Mouse (Mus musculus): ENCODE results near the gene Cox8a. TPM values are rescaled to one million over a fixed set of nuclear protein-coding genes. Genes with fewer than 3 reads are reported as not detected.

Cox8a gene
- polyA plus RNA-seq, 1 experiment from 2014 or later: 2,471 TPM

- WGBS: 64% methylated on average over 11 of the region's 11 CpGs
- Histone ChIP-seq H3K9me3 (replicated peaks; ENCODE audit: low read length) (no peaks in the 10 kb centered on the region), H3K4me1 (replicated peaks; ENCODE audit: insufficient read depth, low read length) (peaks cover 38% of the 10 kb centered on the region), H3K9ac (ENCODE audit: low read depth, low read length) (no peak overlapping the region), H3K4me2 (ENCODE audit: low read length) (no peak overlapping the region), H3K4me3 (replicated peaks; ENCODE audit: low read depth, low read length) (no peak overlapping the region), H3K27ac (peak overlapping the region; percentile 78; the same call in 1 of the 2 replicates), H3K36me3 (ENCODE audit: insufficient read depth, low read length) (no peaks in the 10 kb centered on the region), H3K27me3 (ENCODE audit: insufficient read depth, low read length) (no peaks in the 10 kb centered on the region)
- DNase-seq (ENCODE audit: low spot score) (no peak), ATAC-seq (replicated peaks; ENCODE audit: low FRiP score, low read depth) (no peak)
- TF ChIP-seq CTCF (IDR thresholded peaks at IDR 0.05; ENCODE audit: low read depth): no peak
Measured at GRCm38 (mm10) chr19:7183419-7183818, 34.0 kb downstream of the Cox8a start.

DNA sequence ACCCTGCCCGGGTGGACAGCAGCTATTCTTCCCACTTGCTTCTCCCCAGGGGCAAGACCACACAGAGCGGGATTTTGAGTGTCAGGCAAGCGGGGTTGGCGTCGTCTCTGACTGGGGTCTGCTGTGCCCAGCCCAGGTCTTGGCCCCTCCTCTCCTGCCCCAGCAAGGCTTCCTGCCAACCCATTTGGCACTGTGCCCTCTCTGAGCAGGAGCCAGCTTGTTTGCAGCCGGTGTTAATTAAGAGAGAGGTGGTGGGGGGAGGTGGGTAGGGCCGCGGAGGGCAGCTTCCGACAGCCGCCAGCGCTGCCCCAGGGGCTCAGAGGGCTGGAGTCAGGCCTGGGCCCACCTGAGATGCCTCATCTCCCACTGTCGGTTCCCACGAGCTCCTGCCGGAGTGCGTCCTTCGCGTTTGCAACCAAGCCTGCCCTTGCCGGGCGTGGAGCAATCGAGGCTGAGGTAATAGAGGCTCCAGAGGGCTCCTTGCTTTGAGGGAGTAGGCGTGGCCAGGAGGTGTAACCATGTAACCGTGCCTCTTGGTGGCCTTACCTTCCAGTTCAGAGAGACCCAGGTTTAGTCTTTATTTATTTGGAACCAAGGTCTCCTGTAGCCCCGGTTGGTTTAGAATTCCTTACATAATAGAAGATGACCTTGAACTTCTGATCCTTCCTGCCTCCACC, 35.0 kb downstream of the Cox8a start:
- H3K4me2 ChIP-seq (ENCODE audit: low read length): peak overlapping the region; percentile 41
- ATAC-seq (replicated peaks; ENCODE audit: low FRiP score, low read depth) (peak; percentile 60), DNase-seq (ENCODE audit: low spot score) (peak; percentile 63)
- no peaks in the 10 kb centered on the region for H3K36me3 ChIP-seq (ENCODE audit: insufficient read depth, low read length)
- H3K4me1 ChIP-seq (replicated peaks; ENCODE audit: insufficient read depth, low read length): peaks cover 34% of the 10 kb centered on the region
- H3K27me3 ChIP-seq (ENCODE audit: insufficient read depth, low read length): no peaks in the 10 kb centered on the region
- TF ChIP-seq CTCF (IDR thresholded peaks at IDR 0.05; ENCODE audit: low read depth): no peak
- H3K9ac ChIP-seq (ENCODE audit: low read depth, low read length): 0 out of 2 replicates have a peak overlapping the region, but pooled peaks have one; percentile 23
- H3K27ac ChIP-seq: peak overlapping the region; percentile 78
- 9% methylated on average over 23 of the region's 23 CpGs for WGBS
- no peaks in the 10 kb centered on the region for H3K9me3 ChIP-seq (replicated peaks; ENCODE audit: low read length)
- no peak overlapping the region for H3K4me3 ChIP-seq (replicated peaks; ENCODE audit: low read depth, low read length)

- Histone ChIP-seq H3K9ac (ENCODE audit: low read depth, low read length) (0 out of 2 replicates have a peak overlapping the region, but pooled peaks have one; percentile 23), H3K4me3 (replicated peaks; ENCODE audit: low read depth, low read length) (no peak overlapping the region)
- ATAC-seq (replicated peaks; ENCODE audit: low FRiP score, low read depth): no peak
Measured at GRCm38 (mm10) chr19:7181496-7181895, 35.9 kb downstream of the Cox8a start.

DNA sequence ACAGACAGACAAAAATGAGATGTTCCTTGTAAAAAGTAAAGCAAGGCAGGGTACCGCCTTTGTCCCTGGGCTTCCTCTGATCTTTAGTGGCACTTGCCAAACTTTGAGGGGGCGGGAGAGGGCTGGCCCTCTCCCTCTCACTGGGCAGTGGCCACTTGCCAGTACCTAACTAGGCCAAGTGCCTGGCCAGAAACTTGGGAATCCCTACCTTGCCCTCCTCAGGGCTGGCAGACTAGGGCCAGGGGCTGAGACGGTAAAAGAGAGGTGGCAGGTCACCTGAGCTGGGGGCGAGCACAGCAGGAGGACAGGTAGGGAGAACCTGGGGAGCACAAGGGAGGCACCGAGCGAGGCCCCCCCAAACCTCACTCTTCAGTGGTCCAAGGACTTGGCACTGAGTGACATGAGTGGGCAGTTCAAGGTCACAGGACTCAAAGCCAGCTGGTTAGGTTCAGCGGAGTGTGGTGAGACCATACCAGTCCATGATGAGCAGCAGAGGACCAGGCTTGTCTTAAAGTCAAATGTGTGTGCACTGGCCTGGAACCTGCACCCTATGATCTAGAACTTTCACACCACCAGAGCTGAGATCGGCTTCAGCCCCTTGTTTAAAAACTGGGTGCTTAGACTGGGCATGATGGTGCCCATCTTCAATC, 36.5 kb downstream of the Cox8a start:
- no peak for ATAC-seq (replicated peaks; ENCODE audit: low FRiP score, low read depth)
- DNase-seq (ENCODE audit: low spot score): no peak

More at GRCm38 (mm10) chr19:7181496-7181895, 35.9 kb downstream of the Cox8a start:
- TF ChIP-seq CTCF (IDR thresholded peaks at IDR 0.05; ENCODE audit: low read depth): no peak
- Histone ChIP-seq H3K4me2 (ENCODE audit: low read length) (no peak overlapping the region), H3K27ac (peak overlapping the region; percentile 78), H3K27me3 (ENCODE audit: insufficient read depth, low read length) (no peaks in the 10 kb centered on the region), H3K9me3 (replicated peaks; ENCODE audit: low read length) (no peaks in the 10 kb centered on the region), H3K4me1 (replicated peaks; ENCODE audit: insufficient read depth, low read length) (peaks cover 27% of the 10 kb centered on the region), H3K36me3 (ENCODE audit: insufficient read depth, low read length) (no peaks in the 10 kb centered on the region)
- DNase-seq (ENCODE audit: low spot score): no peak
- 61% methylated on average over 7 of the region's 7 CpGs for WGBS

GRCm38 (mm10) chr19:7178841-7179452, 38.5 kb downstream of the Cox8a start:
- no peaks in the 10 kb centered on the region for H3K9me3 ChIP-seq (replicated peaks; ENCODE audit: low read length)
- no peaks in the 10 kb centered on the region for H3K36me3 ChIP-seq (ENCODE audit: insufficient read depth, low read length)
- H3K4me1 ChIP-seq (replicated peaks; ENCODE audit: insufficient read depth, low read length): peaks cover 20% of the 10 kb centered on the region
- H3K27me3 ChIP-seq (ENCODE audit: insufficient read depth, low read length): no peaks in the 10 kb centered on the region
- TF ChIP-seq CTCF (IDR thresholded peaks at IDR 0.05; ENCODE audit: low read depth): no peak
- ATAC-seq (replicated peaks; ENCODE audit: low FRiP score, low read depth): peak; percentile 65
- no peak overlapping the region for H3K9ac ChIP-seq (ENCODE audit: low read depth, low read length)
- no peak overlapping the region for H3K4me3 ChIP-seq (replicated peaks; ENCODE audit: low read depth, low read length)
- no peak for DNase-seq (ENCODE audit: low spot score)
- peak overlapping the region; percentile 75 for H3K27ac ChIP-seq
- WGBS: 31% methylated on average over 3 of the region's 3 CpGs
- H3K4me2 ChIP-seq (ENCODE audit: low read length): no peak overlapping the region

More for the DNA sequence above, 36.5 kb downstream of the Cox8a start:
- no peaks in the 10 kb centered on the region for H3K27me3 ChIP-seq (ENCODE audit: insufficient read depth, low read length)
- TF ChIP-seq CTCF (IDR thresholded peaks at IDR 0.05; ENCODE audit: low read depth): no peak
- no peaks in the 10 kb centered on the region for H3K9me3 ChIP-seq (replicated peaks; ENCODE audit: low read length)
- peak overlapping the region; percentile 34; the same call in 1 of the 2 replicates for H3K27ac ChIP-seq
- no peak overlapping the region for H3K9ac ChIP-seq (ENCODE audit: low read depth, low read length)
- H3K4me3 ChIP-seq (replicated peaks; ENCODE audit: low read depth, low read length): no peak overlapping the region
- H3K36me3 ChIP-seq (ENCODE audit: insufficient read depth, low read length): no peaks in the 10 kb centered on the region
- peaks cover 24% of the 10 kb centered on the region for H3K4me1 ChIP-seq (replicated peaks; ENCODE audit: insufficient read depth, low read length)
- WGBS: 67% methylated on average over 8 of the region's 8 CpGs
- no peak overlapping the region for H3K4me2 ChIP-seq (ENCODE audit: low read length)

- no peak overlapping the region for H3K9ac ChIP-seq (ENCODE audit: low read depth, low read length)
- no peak for TF ChIP-seq CTCF (IDR thresholded peaks at IDR 0.05; ENCODE audit: low read depth)
- H3K4me3 ChIP-seq (replicated peaks; ENCODE audit: low read depth, low read length): no peak overlapping the region
- 62% methylated on average over 13 of the region's 13 CpGs for WGBS
- H3K4me1 ChIP-seq (replicated peaks; ENCODE audit: insufficient read depth, low read length): peaks cover 20% of the 10 kb centered on the region
- no peak for DNase-seq (ENCODE audit: low spot score)
- no peaks in the 10 kb centered on the region for H3K27me3 ChIP-seq (ENCODE audit: insufficient read depth, low read length)
- peak overlapping the region; percentile 75 for H3K27ac ChIP-seq
- no peak overlapping the region for H3K4me2 ChIP-seq (ENCODE audit: low read length)
- no peaks in the 10 kb centered on the region for H3K36me3 ChIP-seq (ENCODE audit: insufficient read depth, low read length)
- no peaks in the 10 kb centered on the region for H3K9me3 ChIP-seq (replicated peaks; ENCODE audit: low read length)
- ATAC-seq (replicated peaks; ENCODE audit: low FRiP score, low read depth): no peak
Measured at GRCm38 (mm10) chr19:7177804-7178511, 39.5 kb downstream of the Cox8a start.
